Mouse (Mus musculus): ENCODE data around the gene Qrich1. TPM values are rescaled to one million over a fixed set of nuclear protein-coding genes. Genes with fewer than 3 reads are reported as not detected.

Qrich1 gene
- polyA plus RNA-seq, 1 experiment from 2014 or later = 119 TPM

DNA sequence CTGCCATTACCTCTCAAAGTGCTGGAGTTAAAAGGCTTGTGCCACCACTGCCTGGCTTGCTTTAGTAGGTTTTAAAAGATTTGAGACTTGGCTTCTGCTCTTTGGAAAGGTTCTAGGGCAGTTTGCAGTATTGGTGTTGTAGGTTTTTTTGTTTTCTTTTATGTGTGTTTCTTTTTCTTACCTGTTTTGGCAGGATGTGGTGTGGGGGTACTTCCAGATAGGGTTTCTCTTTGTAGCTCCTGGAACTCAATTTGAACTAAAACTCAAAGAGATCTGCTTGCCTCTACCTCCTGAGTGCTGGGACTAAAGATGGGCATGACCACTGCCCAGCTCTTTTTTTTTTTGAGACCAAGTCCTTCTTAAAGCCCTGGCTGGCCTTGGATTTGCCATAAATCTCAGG lies 24.2 kb downstream of the Qrich1 start:
- DNase-seq (ENCODE audit: low spot score) (no peak), ATAC-seq (ENCODE audit: low FRiP score) (no peak)
- Histone ChIP-seq H3K4me1 (replicated peaks; ENCODE audit: control insufficient read depth, insufficient read depth, low read length) (no peaks in the 10 kb centered on the region), H3K9ac (no peak overlapping the region), H3K27ac (no peak overlapping the region), H3K4me3 (replicated peaks; ENCODE audit: low read length) (no peak overlapping the region), H3K36me3 (replicated peaks; ENCODE audit: control insufficient read depth, insufficient read depth) (peaks cover 99% of the 10 kb centered on the region), H3K4me2 (replicated peaks) (no peak overlapping the region), H3K27me3 (ENCODE audit: control insufficient read depth, insufficient read depth, low read length) (no peaks in the 10 kb centered on the region), H3K9me3 (ENCODE audit: control insufficient read depth, low read length) (no peaks in the 10 kb centered on the region)

DNA sequence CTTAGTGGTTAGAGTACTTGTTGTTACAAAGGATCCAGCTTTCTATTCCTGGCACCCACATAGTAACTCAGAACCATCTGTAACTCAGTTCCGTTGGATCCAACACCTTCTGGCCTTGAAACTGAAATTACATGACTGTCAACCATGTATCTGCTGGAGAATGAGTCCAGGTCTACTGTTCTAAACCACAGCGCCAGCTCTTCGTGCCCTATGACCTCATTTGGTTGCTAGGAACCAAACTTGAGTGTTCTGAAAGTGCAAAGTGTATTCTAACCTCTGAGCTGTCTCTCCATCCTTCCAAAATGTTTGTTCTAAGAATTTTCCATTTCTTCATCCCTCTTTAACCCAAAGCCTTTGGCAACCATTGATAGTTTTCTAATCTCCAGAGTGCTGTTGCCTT lies 29.4 kb downstream of the Qrich1 start:
- Histone ChIP-seq H3K36me3 (replicated peaks; ENCODE audit: control insufficient read depth, insufficient read depth) (peaks cover 93% of the 10 kb centered on the region), H3K4me2 (replicated peaks) (no peak overlapping the region), H3K27me3 (ENCODE audit: control insufficient read depth, insufficient read depth, low read length) (no peaks in the 10 kb centered on the region), H3K4me3 (replicated peaks; ENCODE audit: low read length) (no peak overlapping the region), H3K27ac (no peak overlapping the region), H3K9me3 (ENCODE audit: control insufficient read depth, low read length) (no peaks in the 10 kb centered on the region), H3K4me1 (replicated peaks; ENCODE audit: control insufficient read depth, insufficient read depth, low read length) (no peaks in the 10 kb centered on the region), H3K9ac (no peak overlapping the region)
- WGBS = 97% methylated on average over 3 of the region's 3 CpGs
- ATAC-seq (ENCODE audit: low FRiP score) = no peak
- DNase-seq (ENCODE audit: low spot score) = no peak

DNA sequence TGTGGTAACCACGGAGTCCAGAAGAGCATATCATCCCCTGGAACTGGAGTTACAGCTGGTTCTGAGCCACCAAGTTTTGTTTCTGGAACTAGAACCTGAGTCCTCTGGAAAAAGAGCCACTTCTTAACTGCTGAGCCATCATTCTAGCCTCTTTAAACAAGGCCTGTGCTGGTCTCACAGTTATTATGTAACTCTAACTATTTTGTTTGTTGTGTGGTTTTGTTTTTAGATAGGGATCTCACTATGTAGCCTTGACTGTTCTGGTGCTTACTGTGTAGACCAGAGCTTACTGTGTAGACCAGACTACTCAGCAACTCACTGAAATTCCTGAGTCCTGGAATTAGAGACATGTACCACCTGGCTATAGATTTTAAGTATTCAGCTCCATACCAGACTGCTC lies 30.3 kb downstream of the Qrich1 start:
- Histone ChIP-seq H3K36me3 (replicated peaks; ENCODE audit: control insufficient read depth, insufficient read depth) (peaks cover 86% of the 10 kb centered on the region), H3K9me3 (ENCODE audit: control insufficient read depth, low read length) (no peaks in the 10 kb centered on the region), H3K27ac (no peak overlapping the region), H3K4me3 (replicated peaks; ENCODE audit: low read length) (no peak overlapping the region), H3K27me3 (ENCODE audit: control insufficient read depth, insufficient read depth, low read length) (no peaks in the 10 kb centered on the region), H3K4me2 (replicated peaks) (no peak overlapping the region), H3K9ac (no peak overlapping the region), H3K4me1 (replicated peaks; ENCODE audit: control insufficient read depth, insufficient read depth, low read length) (no peaks in the 10 kb centered on the region)
- WGBS = 97% methylated on average over 1 of the region's 1 CpGs
- ATAC-seq (ENCODE audit: low FRiP score) (no peak), DNase-seq (ENCODE audit: low spot score) (no peak)

DNA sequence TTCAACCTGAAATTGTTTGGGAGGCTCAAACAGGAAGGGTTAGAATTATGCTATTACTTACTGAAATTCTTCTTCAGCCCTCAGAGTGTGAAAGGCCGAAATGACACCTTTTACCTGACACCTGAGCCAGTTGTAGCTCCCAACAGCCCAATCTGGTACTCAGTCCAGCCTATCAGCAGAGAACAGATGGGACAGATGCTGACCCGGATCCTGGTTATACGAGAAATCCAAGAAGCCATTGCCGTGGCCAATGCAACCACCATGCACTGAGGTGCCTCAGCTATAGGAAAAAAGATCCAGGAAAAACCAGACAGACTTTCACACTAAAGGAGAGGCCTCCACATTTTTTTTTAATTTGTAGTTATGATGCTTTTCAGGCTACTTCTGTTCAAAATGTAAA lies 42.6 kb downstream of the Qrich1 start:
- H3K4me1 ChIP-seq (replicated peaks; ENCODE audit: control insufficient read depth, insufficient read depth, low read length) = peaks cover 11% of the 10 kb centered on the region
- no peak for DNase-seq (ENCODE audit: low spot score)
- H3K4me2 ChIP-seq (replicated peaks) = no peak overlapping the region
- no peak for ATAC-seq (ENCODE audit: low FRiP score)
- WGBS = 94% methylated on average over 4 of the region's 4 CpGs
- H3K27ac ChIP-seq = no peak overlapping the region
- H3K36me3 ChIP-seq (replicated peaks; ENCODE audit: control insufficient read depth, insufficient read depth) = peaks cover 81% of the 10 kb centered on the region
- no peaks in the 10 kb centered on the region for H3K27me3 ChIP-seq (ENCODE audit: control insufficient read depth, insufficient read depth, low read length)
- H3K9ac ChIP-seq = no peak overlapping the region
- no peaks in the 10 kb centered on the region for H3K9me3 ChIP-seq (ENCODE audit: control insufficient read depth, low read length)
- H3K4me3 ChIP-seq (replicated peaks; ENCODE audit: low read length) = no peak overlapping the region

GRCm38 (mm10) chr9:108560227-108560841 lies 43.7 kb downstream of the Qrich1 start, which contains the start of gene Impdh2:
Gene Impdh2 (plus strand): TSS chr9:108560286.
- ATAC-seq (ENCODE audit: low FRiP score) = peak; percentile 99
- Histone ChIP-seq H3K4me1 (replicated peaks; ENCODE audit: control insufficient read depth, insufficient read depth, low read length) (peaks cover 11% of the 10 kb centered on the region), H3K4me3 (replicated peaks; ENCODE audit: low read length) (peak within 1 kb of the TSS; percentile 53), H3K36me3 (replicated peaks; ENCODE audit: control insufficient read depth, insufficient read depth) (peaks cover 81% of the 10 kb centered on the region), H3K27ac (peak within 1 kb of the TSS; percentile 76), H3K9ac (peak within 1 kb of the TSS; percentile 65), H3K4me2 (replicated peaks) (peak within 1 kb of the TSS; percentile 90), H3K9me3 (ENCODE audit: control insufficient read depth, low read length) (no peaks in the 10 kb centered on the region), H3K27me3 (ENCODE audit: control insufficient read depth, insufficient read depth, low read length) (no peaks in the 10 kb centered on the region)
- DNase-seq (ENCODE audit: low spot score) = peak; percentile 99
- under 1% methylated on average over 53 of the region's 53 CpGs for WGBS

DNA sequence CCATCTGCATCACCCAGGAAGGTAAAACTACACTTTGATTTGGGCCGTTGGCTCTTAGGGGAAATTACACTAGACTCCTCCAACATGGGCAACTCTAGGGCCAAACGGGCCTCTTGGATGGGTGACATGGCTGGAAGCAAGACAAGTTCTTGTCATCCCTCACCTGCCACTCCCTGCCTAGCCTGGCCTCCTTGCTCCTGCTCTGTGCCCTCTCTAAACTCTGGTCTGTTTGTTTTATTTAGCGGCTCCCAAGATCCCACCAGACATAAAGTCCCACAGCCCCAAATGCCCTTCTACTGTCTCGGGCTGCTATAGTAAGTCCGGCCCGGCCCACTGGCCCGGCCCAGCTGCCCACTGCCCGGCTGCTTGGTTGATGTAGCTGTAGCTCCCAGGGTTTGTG lies 47.1 kb downstream of the Qrich1 start:
- no peak for ATAC-seq (ENCODE audit: low FRiP score)
- no peak overlapping the region for H3K27ac ChIP-seq

GRCm38 (mm10) chr9:108564131-108564530 lies 47.5 kb downstream of the Qrich1 start:
- H3K9me3 ChIP-seq (ENCODE audit: control insufficient read depth, low read length) = no peaks in the 10 kb centered on the region
- no peak overlapping the region for H3K9ac ChIP-seq
- 86% methylated on average over 7 of the region's 7 CpGs for WGBS
- no peak overlapping the region for H3K4me3 ChIP-seq (replicated peaks; ENCODE audit: low read length)
- ATAC-seq (ENCODE audit: low FRiP score) = no peak
- DNase-seq (ENCODE audit: low spot score) = no peak
- no peak overlapping the region for H3K27ac ChIP-seq
- no peak overlapping the region for H3K4me2 ChIP-seq (replicated peaks)
- H3K4me1 ChIP-seq (replicated peaks; ENCODE audit: control insufficient read depth, insufficient read depth, low read length) = peaks cover 30% of the 10 kb centered on the region
- no peaks in the 10 kb centered on the region for H3K27me3 ChIP-seq (ENCODE audit: control insufficient read depth, insufficient read depth, low read length)
- H3K36me3 ChIP-seq (replicated peaks; ENCODE audit: control insufficient read depth, insufficient read depth) = peaks cover 52% of the 10 kb centered on the region

More for the DNA sequence above, 47.1 kb downstream of the Qrich1 start:
- Histone ChIP-seq H3K4me1 (replicated peaks; ENCODE audit: control insufficient read depth, insufficient read depth, low read length) (peaks cover 30% of the 10 kb centered on the region), H3K4me3 (replicated peaks; ENCODE audit: low read length) (no peak overlapping the region), H3K36me3 (replicated peaks; ENCODE audit: control insufficient read depth, insufficient read depth) (peaks cover 57% of the 10 kb centered on the region), H3K27me3 (ENCODE audit: control insufficient read depth, insufficient read depth, low read length) (no peaks in the 10 kb centered on the region), H3K4me2 (replicated peaks) (no peak overlapping the region), H3K9ac (no peak overlapping the region), H3K9me3 (ENCODE audit: control insufficient read depth, low read length) (no peaks in the 10 kb centered on the region)
- DNase-seq (ENCODE audit: low spot score) = no peak
- WGBS = 96% methylated on average over 8 of the region's 8 CpGs

DNA sequence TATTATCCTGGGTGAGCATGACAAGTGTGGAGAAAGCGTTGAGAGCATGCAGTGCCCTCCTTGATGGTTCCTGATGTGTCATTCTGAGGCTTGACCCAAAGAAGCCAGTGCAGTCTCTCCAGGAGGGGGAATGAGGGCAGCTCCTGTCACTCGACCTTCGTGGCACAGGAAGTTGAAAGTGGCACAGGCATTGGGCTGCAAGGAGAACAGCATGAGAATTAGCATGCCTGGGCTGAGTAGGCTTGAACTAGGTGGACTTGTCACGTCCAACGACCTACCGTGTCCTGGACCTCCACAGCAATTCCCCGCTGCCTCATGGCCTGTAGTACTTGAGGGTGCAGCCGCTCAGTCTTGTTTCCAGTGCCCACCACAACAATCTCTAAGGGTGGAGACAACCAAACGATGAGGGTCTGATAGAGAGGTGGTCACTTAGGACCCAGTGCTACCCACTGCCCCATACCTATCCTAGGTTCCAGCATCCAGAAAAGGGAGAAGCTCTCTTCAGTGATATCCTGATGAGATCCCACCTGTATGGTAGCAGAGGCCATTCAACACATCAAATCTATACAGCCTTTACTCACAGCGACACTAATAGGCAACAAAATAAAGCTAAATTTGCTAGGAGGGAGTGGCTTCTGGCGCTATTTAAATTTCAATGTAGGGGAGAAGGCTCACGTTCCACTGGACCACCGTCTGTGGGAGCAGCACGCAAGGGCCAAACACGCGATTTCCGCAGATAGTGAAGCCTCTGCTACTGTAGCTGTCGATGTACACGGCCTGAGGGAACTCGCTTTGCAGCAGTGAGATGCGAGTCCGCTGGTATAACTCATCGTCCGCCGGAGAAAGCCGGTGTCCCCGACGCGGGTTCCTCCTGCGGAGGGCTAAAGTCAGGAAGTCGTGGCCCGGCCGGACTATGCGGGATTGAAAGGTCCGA lies 49.5 kb downstream of the Qrich1 start:
- Histone ChIP-seq H3K9me3 (ENCODE audit: control insufficient read depth, low read length) (no peaks in the 10 kb centered on the region), H3K4me3 (replicated peaks; ENCODE audit: low read length) (peak overlapping the region; percentile 79), H3K9ac (peak overlapping the region; percentile 91), H3K4me2 (replicated peaks) (peak overlapping the region; percentile 97), H3K36me3 (replicated peaks; ENCODE audit: control insufficient read depth, insufficient read depth) (peaks cover 57% of the 10 kb centered on the region), H3K27me3 (ENCODE audit: control insufficient read depth, insufficient read depth, low read length) (no peaks in the 10 kb centered on the region), H3K4me1 (replicated peaks; ENCODE audit: control insufficient read depth, insufficient read depth, low read length) (peaks cover 38% of the 10 kb centered on the region), H3K27ac (peak overlapping the region; percentile 98)
- 12% methylated on average over 35 of the region's 35 CpGs for WGBS
- DNase-seq (ENCODE audit: low spot score) (no peak), ATAC-seq (ENCODE audit: low FRiP score) (no peak; the same call in 1 of the 2 replicates)
